Mouse (Mus musculus) left cerebral cortex, adult 9 months (tissue): ENCODE measurements around the gene Alk.

ENCODE experiments used
- DNase-seq, 2 experiments: peaks; one replicate each; pipeline ENCODE4 v3.0.0; 2022; ENCODE audit warnings: low spot score in 2 of 2

The Alk gene

GRCm38 (mm10) chr17:72401349-72401748 lies 203.1 kb downstream of the Alk start:
- no peak for DNase-seq

GRCm38 (mm10) chr17:72399331-72400059 lies 204.9 kb downstream of the Alk start:
- DNase-seq = no peak

DNA sequence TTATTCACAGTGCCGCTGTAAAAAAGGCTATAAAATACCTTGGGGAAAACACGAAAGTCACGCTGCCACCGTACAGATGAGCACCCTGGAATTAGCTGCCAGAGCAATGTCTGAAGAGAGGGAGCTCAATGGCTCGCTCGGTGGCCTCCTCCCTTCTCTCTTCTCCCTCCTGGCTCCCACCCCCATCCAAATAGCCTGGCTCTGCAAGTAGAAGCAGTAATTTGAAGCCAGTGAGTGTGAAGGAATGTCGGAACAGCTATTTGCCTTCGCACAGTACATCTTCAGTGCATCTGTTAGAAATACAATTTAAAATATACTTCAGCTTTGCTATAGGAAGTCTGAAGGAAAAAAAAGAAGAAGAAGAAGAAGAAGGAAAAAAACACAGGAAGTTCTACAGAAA lies 208.5 kb downstream of the Alk start:
- DNase-seq = no peak

GRCm38 (mm10) chr17:72368991-72369390 lies 235.4 kb downstream of the Alk start:
- DNase-seq = no peak

GRCm38 (mm10) chr17:72362811-72363496 lies 241.5 kb downstream of the Alk start:
- DNase-seq = peak in 1 of 2 experiments; percentile 2

- no peak for DNase-seq
These were observed 242.5 kb downstream of the Alk start for GRCm38 (mm10) chr17:72361961-72362360.

DNA sequence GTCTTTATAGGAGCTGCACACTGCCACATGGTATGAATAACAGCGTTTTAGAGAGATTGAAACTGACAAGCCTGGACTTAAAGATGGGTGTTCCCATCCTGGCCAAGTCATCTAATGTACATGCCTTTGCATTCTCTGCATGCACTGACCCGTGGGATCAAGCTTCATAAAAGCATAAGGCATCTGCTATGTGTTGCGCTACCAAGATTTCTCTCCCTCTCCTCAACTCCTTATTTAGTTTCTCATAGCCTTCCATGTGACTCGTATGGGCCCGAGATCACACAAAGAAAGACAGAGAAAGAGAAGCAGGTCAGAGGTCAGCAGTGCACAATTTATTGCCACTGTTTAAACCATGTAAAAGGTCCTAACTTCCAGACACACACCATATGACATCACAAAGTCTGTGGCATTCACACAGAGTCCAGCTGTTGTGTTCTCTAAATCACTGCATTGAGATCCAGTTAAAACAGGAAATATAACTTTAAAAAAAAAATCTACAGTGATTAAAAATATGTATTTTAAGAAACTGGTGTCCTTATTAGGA lies 247.6 kb downstream of the Alk start:
- no peak for DNase-seq

DNA sequence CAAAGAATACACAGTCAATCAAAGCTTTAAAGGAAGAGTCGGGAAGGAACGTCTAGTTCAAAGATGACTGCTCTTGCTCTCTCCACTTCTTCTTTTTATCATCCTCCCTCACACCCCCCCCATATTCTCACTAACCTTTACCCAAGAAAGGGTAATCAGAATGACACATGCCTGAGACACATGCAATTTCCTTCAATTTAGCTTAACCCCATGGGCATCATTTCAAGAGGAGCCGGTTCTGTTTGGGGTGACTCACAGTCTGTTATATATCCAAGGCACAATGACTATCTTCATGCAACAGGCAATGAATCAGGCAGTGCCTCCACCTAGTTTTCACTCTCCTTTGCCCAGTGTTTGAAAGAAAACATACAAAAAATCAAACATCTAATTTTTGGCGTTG lies 265.0 kb downstream of the Alk start:
- no peak for DNase-seq

DNA sequence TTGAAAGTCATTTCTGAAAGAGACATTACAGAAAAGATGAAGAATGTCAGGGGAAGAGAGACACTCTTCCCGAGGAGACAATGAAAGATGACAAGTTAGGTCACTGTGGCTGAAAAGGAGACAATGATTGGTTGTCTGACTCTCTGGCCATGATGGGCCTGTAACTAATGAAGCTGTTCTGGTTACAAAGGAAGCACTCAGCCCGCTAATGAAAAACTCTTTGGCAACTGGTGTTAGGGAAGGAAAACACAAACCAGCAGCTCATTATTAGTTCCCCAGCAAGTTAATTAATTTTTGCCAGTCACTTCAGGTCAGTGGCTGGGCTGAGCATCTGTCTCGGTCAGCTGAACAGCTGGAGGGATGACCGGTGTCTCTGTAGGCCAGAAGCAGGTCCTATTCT lies 271.5 kb downstream of the Alk start:
- peak in 1 of 2 experiments; percentile 2 for DNase-seq

GRCm38 (mm10) chr17:72325941-72326340 lies 278.5 kb downstream of the Alk start:
- DNase-seq = no peak

GRCm38 (mm10) chr17:72319576-72319975 lies 284.9 kb downstream of the Alk start:
- no peak for DNase-seq

GRCm38 (mm10) chr17:72299651-72300050 lies 304.8 kb downstream of the Alk start:
- DNase-seq = no peak

DNA sequence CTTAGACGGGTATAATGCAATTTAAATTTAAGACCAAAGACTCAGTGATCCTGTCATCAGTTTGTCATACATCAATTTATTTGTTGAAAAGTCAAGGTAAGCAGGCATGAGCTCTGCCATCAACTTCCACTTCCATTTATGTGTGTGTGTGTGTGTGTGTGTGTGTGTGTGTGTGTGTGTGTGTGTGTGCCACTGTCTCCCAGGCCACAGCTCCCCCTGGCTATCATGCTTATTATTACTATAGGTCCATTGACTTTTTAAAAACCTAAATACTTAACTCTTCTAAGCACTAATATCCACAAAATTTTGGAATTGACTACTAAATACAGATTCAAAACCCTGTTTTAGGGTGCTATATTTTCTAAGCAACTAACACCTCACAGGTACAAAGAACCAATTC lies 308.1 kb downstream of the Alk start:
- DNase-seq = no peak

- DNase-seq = no peak
These were observed 311.2 kb downstream of the Alk start for GRCm38 (mm10) chr17:72293267-72293580.

- DNase-seq = no peak
These were observed 311.8 kb downstream of the Alk start for GRCm38 (mm10) chr17:72292444-72293266.

DNA sequence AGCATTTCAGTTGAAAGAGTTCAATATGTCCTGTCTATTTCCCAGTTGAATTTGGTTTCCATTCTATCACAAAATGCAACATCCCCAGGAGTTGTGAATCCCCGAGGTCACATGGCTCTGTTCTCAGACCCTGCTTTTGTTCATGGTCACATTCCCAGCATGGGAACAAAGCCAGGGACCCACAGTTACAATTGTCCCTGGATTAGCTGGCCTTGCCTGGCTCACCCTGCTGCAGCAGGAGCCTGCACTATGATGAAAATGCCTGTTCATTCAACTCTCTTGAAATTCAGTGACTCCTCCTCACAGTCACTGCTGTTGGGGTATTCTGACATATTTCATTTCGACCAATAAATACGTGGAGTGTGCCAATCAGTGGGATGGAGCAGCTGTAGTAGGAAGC lies 318.5 kb downstream of the Alk start:
- DNase-seq = no peak

DNA sequence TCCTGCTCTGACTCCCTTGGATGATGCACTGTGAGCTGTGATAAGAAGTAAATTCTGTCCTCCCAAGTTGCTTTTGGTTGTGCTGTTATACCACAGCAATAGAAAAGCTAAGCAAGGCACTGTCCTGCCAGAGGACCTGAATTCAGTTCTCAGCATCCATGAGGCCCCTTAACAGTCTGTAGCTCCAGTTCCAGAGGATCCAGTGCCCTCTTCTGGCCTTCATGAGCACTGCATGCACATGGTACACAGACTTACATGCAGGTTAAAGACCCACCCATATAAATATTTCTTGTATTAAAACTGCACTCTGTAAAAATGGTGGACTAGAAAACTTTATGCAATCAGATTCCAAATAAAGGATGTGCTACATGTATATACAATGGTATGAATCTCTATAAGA lies 326.1 kb downstream of the Alk start:
- DNase-seq = no peak

- DNase-seq = no peak
These were observed 327.6 kb downstream of the Alk start for GRCm38 (mm10) chr17:72276778-72277177.

DNA sequence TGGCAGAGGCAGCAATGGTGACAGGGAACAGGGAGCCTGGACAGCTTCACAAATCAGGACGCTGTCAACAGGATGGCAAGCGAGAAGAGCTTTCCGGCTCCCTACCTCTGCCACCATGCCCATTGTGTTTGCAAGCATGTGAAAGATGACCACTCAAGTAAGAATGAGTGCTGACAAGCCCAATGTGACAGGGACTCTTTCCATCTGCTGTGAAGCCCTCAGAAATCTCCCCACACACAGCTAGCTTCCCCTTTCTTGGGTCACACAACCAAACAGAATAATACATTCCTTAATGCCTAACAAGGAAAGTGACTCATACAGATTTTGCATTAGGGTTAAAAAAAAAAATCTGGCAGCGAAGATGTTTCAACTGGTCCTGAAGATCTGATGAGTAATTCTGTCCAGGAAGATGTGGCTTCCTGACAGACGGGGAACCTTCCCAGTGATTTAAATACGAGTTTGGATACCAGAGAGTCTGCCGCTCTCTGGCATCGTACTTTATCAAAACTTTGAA lies 329.0 kb downstream of the Alk start:
- no peak for DNase-seq

DNA sequence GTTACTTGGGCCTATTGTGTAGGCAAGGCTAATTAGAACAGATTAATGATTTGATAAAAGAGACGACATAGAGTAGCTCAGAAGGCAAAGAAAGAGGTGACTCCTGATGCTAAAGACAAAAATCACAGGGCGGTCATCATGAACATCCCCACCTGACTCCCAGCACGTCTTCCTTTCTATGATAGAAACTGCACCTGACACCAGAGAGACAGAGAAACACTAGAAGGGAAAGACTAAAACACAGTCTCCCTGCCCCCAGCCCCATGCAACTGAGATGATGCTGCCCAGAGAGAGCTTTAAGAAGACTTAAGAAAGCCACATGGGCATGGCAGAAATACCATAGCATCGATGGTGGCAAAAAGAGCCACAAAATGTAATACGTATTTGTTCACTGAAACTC lies 330.2 kb downstream of the Alk start:
- no peak for DNase-seq

DNA sequence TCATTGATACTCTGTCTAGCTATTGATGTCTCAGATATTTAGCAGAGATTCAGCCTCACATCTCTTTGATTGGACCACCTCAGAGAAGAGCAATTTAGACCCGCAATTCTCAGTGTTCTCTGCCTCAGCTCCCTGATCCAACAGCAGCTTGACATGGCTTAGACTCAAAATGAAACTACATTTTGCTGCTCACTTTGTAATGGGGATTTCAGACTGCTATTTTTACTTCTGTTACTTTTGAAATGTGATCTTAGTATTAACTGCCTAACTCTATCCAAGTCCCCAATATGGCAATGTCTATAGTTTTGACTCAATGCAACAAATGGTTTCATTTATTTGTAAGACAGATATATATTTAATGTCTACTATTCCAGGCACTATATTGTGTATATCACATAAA lies 332.8 kb downstream of the Alk start:
- DNase-seq = no peak

- no peak for DNase-seq
These were observed 335.9 kb downstream of the Alk start for GRCm38 (mm10) chr17:72268529-72268928.
